20 mouse cellular contexts compared by ENCODE assay signal in genomic region chr16:65829096-65829495, GRCm38 (mm10). TPM values are rescaled to one million over a fixed set of nuclear protein-coding genes. Genes with fewer than 3 reads are reported as not detected.
"Had no signal": no experiment of that assay in that cellular context is flagged by ENCODE, and none has a peak within 500 bp of the region (broad histone marks: within the 10 kb centered on the region; RNA-seq: fewer than 3 reads in every experiment).

No protein-coding gene starts in this region.

- H3K4me3 ChIP-seq: lung, embryonic 15.5 days; megakaryocyte, embryonic 14.5 days; midbrain, embryonic 13.5 days; midbrain, embryonic 15.5 days; neural tube, embryonic 12.5 days; stomach, embryonic 15.5 days had no signal

- H3K9me3 ChIP-seq: lung, embryonic 15.5 days; midbrain, embryonic 13.5 days; midbrain, embryonic 15.5 days; neural tube, embryonic 12.5 days; stomach, embryonic 15.5 days had no signal

- H3K36me3 ChIP-seq: lung, embryonic 15.5 days; midbrain, embryonic 13.5 days; midbrain, embryonic 15.5 days; neural tube, embryonic 12.5 days; stomach, embryonic 15.5 days had no signal

- H3K27me3 ChIP-seq: lung, embryonic 15.5 days; megakaryocyte, embryonic 14.5 days; midbrain, embryonic 13.5 days; midbrain, embryonic 15.5 days; neural tube, embryonic 12.5 days; stomach, embryonic 15.5 days had no signal

- H3K27ac ChIP-seq: lung, embryonic 15.5 days; macrophage; midbrain, embryonic 13.5 days; midbrain, embryonic 15.5 days; neural tube, embryonic 12.5 days; stomach, embryonic 15.5 days; stomach, postnatal 0 days had no signal

- H3K4me2 ChIP-seq: lung, embryonic 15.5 days; midbrain, embryonic 11.5 days; midbrain, embryonic 13.5 days; midbrain, embryonic 15.5 days; neural tube, embryonic 12.5 days; stomach, embryonic 15.5 days had no signal

- H3K9ac ChIP-seq: liver, postnatal 0 days; lung, embryonic 15.5 days; midbrain, embryonic 13.5 days; midbrain, embryonic 15.5 days; neural tube, embryonic 12.5 days; stomach, embryonic 15.5 days had no signal

- H3K4me1 ChIP-seq: lung, embryonic 15.5 days; megakaryocyte, embryonic 14.5 days; midbrain, embryonic 13.5 days; midbrain, embryonic 15.5 days; neural tube, embryonic 12.5 days; stomach, embryonic 15.5 days had no signal

- DNase-seq: liver, postnatal 0 days; lung, adult 2 months; lung, postnatal 14 days; lung, postnatal 36 days; right cerebral cortex, postnatal 14 days; thymus, adult 2 months; thymus, postnatal 25 days; thymus, postnatal 4 days had no signal

- ATAC-seq: liver, postnatal 0 days; midbrain, embryonic 13.5 days; midbrain, embryonic 15.5 days had no signal

RNA-seq across cellular contexts. Expression of gene Vgll3, which starts 14.0 kb away (rescaled TPM):
- total RNA-seq: megakaryocyte progenitor cell, adult 5-6 weeks; monocyte, adult 5-6 weeks; neutrophil, adult 5-6 weeks had no signal
- polyA plus RNA-seq: macrophage had no signal
